Mouse (Mus musculus) hindbrain, embryonic 14.5 days (tissue): ENCODE results near the gene Rara. TPM values are rescaled to one million over a fixed set of nuclear protein-coding genes. Genes with fewer than 3 reads are reported as not detected.

Experiments used
- ATAC-seq: fragments of 200-750 bp; cut with Nextera tagmentation; 2 replicates; pipeline ENCODE4 v1.8.0; 2017; ENCODE audit warnings: moderate number of reproducible peaks, mild to moderate bottlenecking, moderate TSS enrichment, moderate library complexity; ENCODE audit not compliant: low FRiP score
- DNase-seq: peaks from one replicate; pipeline ENCODE4 v3.0.0-alpha.2; 2015; ENCODE audit warnings: low spot score
- H3K27ac ChIP-seq: fragments of 300-500 bp; sonication (generic); 2 replicates; pipeline ENCODE4 v1.5.1; 2014; ENCODE audit warnings: mild to moderate bottlenecking, moderate library complexity
- H3K27me3 ChIP-seq: fragments of 300-500 bp; sonication (generic); 2 replicates; pipeline ENCODE4 v1.6.1; 2014; ENCODE audit warnings: mild to moderate bottlenecking, low read length, mixed read lengths; ENCODE audit not compliant: control insufficient read depth, insufficient read depth
- H3K36me3 ChIP-seq: fragments of 300-500 bp; sonication (generic); replicated peaks from 2 replicates; pipeline ENCODE4 v1.6.1; 2014; ENCODE audit not compliant: control insufficient read depth, insufficient read depth
- H3K4me1 ChIP-seq: fragments of 300-500 bp; sonication (generic); replicated peaks from 2 replicates; pipeline ENCODE4 v1.6.1; 2014; ENCODE audit warnings: antibody characterized with exemption, low read length, mixed read lengths; ENCODE audit not compliant: control insufficient read depth, insufficient read depth
- H3K4me2 ChIP-seq: fragments of 300-500 bp; sonication (generic); replicated peaks from 2 replicates; pipeline ENCODE4 v1.6.1; 2014; ENCODE audit warnings: mild to moderate bottlenecking, moderate library complexity
- H3K4me3 ChIP-seq: fragments of 300-500 bp; sonication (generic); replicated peaks from 2 replicates; pipeline ENCODE4 v1.5.1; 2014; ENCODE audit warnings: mild to moderate bottlenecking, low read length
- H3K9ac ChIP-seq: fragments of 300-500 bp; sonication (generic); 2 replicates; pipeline ENCODE4 v1.6.1; 2014
- H3K9me3 ChIP-seq: fragments of 300-500 bp; sonication (generic); 2 replicates; pipeline ENCODE4 v1.6.1; 2016; ENCODE audit warnings: low read length; ENCODE audit not compliant: control insufficient read depth
- WGBS: fragments of 180-500 bp; shearing (Covaris S2); extraction: QIAGEN DNeasy Blood & Tissue Kit; methylation state at CpG from one replicate; pipeline ENCODE4 v1.1.7; 2014; 5-methylcytosine and 5-hydroxymethylcytosine counted together
- polyA plus RNA-seq: library from polyadenylated mRNA; unstranded; fragments of >200 nt; fragmentation: Nextera tagmentation; extraction: Ambion mirVana; gene quantifications from 2 replicates; pipeline ENCODE4 v1.2.1, GENCODE M21; 2014

The Rara gene
- polyA plus RNA-seq, 1 experiment from 2014 or later: 18.7 TPM

- Histone ChIP-seq H3K4me1 (peaks cover 17% of the 10 kb centered on the region), H3K9me3 (no peaks in the 10 kb centered on the region), H3K4me2 (no peak overlapping the region), H3K36me3 (peaks cover 35% of the 10 kb centered on the region), H3K4me3 (no peak overlapping the region), H3K9ac (no peak overlapping the region), H3K27me3 (no peaks in the 10 kb centered on the region), H3K27ac (no peak overlapping the region)
- DNase-seq (peak; percentile 85), ATAC-seq (no peak)
- 44% methylated on average over 5 of the region's 5 CpGs for WGBS
These were observed 47.5 kb downstream of the Rara start for GRCm38 (mm10) chr11:98974871-98975719.

GRCm38 (mm10) chr11:98978526-98979148, 51.0 kb downstream of the Rara start:
- ATAC-seq: no peak

GRCm38 (mm10) chr11:98979356-98979755, 51.7 kb downstream of the Rara start:
- Histone ChIP-seq H3K27me3 (no peaks in the 10 kb centered on the region), H3K4me3 (no peak overlapping the region), H3K9me3 (no peaks in the 10 kb centered on the region), H3K36me3 (no peaks in the 10 kb centered on the region), H3K4me1 (peaks cover 5% of the 10 kb centered on the region; the same call in 1 of the 2 replicates), H3K27ac (no peak overlapping the region), H3K9ac (no peak overlapping the region), H3K4me2 (no peak overlapping the region)
- WGBS: 74% methylated on average over 4 of the region's 5 CpGs
- ATAC-seq (no peak), DNase-seq (no peak)

More at GRCm38 (mm10) chr11:98978526-98979148, 51.0 kb downstream of the Rara start:
- Histone ChIP-seq H3K4me2 (no peak overlapping the region), H3K4me3 (no peak overlapping the region), H3K27me3 (no peaks in the 10 kb centered on the region), H3K27ac (no peak overlapping the region), H3K9ac (no peak overlapping the region), H3K9me3 (no peaks in the 10 kb centered on the region), H3K36me3 (peaks cover 2% of the 10 kb centered on the region; the same call in 1 of the 2 replicates), H3K4me1 (peaks cover 5% of the 10 kb centered on the region; the same call in 1 of the 2 replicates)
- no peak for DNase-seq
- WGBS: 54% methylated on average over 15 of the region's 15 CpGs

GRCm38 (mm10) chr11:98981289-98981996, 53.8 kb downstream of the Rara start:
- 29% methylated on average over 20 of the region's 20 CpGs for WGBS
- no peak for DNase-seq
- peak overlapping the region; percentile 60 for H3K4me3 ChIP-seq
- peaks cover 5% of the 10 kb centered on the region; the same call in 1 of the 2 replicates for H3K4me1 ChIP-seq
- H3K9me3 ChIP-seq: no peaks in the 10 kb centered on the region
- H3K4me2 ChIP-seq: peak overlapping the region; percentile 69
- peak; percentile 42; the same call in 1 of the 2 replicates for ATAC-seq
- peak overlapping the region; percentile 95 for H3K27ac ChIP-seq
- no peaks in the 10 kb centered on the region for H3K36me3 ChIP-seq
- no peaks in the 10 kb centered on the region for H3K27me3 ChIP-seq
- H3K9ac ChIP-seq: peak overlapping the region; percentile 78

- Histone ChIP-seq H3K4me1 (peaks cover 5% of the 10 kb centered on the region; the same call in 1 of the 2 replicates), H3K4me3 (peak overlapping the region; percentile 60), H3K4me2 (peak overlapping the region; percentile 69), H3K36me3 (no peaks in the 10 kb centered on the region), H3K9me3 (no peaks in the 10 kb centered on the region), H3K27me3 (no peaks in the 10 kb centered on the region), H3K27ac (peak overlapping the region; percentile 95), H3K9ac (peak overlapping the region; percentile 78)
- ATAC-seq (peak; percentile 84), DNase-seq (peak; percentile 78)
- WGBS: under 1% methylated on average over 94 of the region's 94 CpGs
These were observed 54.6 kb downstream of the Rara start for GRCm38 (mm10) chr11:98981997-98982772.

GRCm38 (mm10) chr11:98982773-98983133, 55.1 kb downstream of the Rara start, which contains the start of gene Gjd3:
Gjd3 (minus strand) TSS chr11:98983016.
- Histone ChIP-seq H3K27me3 (no peaks in the 10 kb centered on the region), H3K9me3 (no peaks in the 10 kb centered on the region), H3K9ac (peak within 1 kb of the TSS; percentile 78), H3K36me3 (no peaks in the 10 kb centered on the region), H3K4me1 (peaks cover 5% of the 10 kb centered on the region; the same call in 1 of the 2 replicates), H3K4me2 (peak within 1 kb of the TSS; percentile 69), H3K27ac (peak within 1 kb of the TSS; percentile 95), H3K4me3 (peak within 1 kb of the TSS; percentile 60)
- DNase-seq: no peak
- ATAC-seq: no peak
- 2% methylated on average over 28 of the region's 28 CpGs for WGBS

- 37% methylated on average over 8 of the region's 8 CpGs for WGBS
- Histone ChIP-seq H3K9me3 (no peaks in the 10 kb centered on the region), H3K27ac (no peak overlapping the region), H3K9ac (peak overlapping the region; percentile 78), H3K4me2 (peak overlapping the region; percentile 69), H3K4me3 (peak overlapping the region; percentile 60; the same call in 1 of the 2 replicates), H3K27me3 (no peaks in the 10 kb centered on the region), H3K36me3 (no peaks in the 10 kb centered on the region), H3K4me1 (peaks cover 5% of the 10 kb centered on the region; the same call in 1 of the 2 replicates)
- ATAC-seq: no peak
- DNase-seq: no peak
These were observed 55.9 kb downstream of the Rara start for GRCm38 (mm10) chr11:98983551-98983950.

- 95% methylated on average over 7 of the region's 7 CpGs for WGBS
- ATAC-seq (no peak), DNase-seq (no peak)
- Histone ChIP-seq H3K4me2 (no peak overlapping the region), H3K36me3 (no peaks in the 10 kb centered on the region), H3K27me3 (no peaks in the 10 kb centered on the region), H3K9ac (no peak overlapping the region), H3K4me1 (peaks cover 5% of the 10 kb centered on the region; the same call in 1 of the 2 replicates), H3K27ac (no peak overlapping the region), H3K4me3 (no peak overlapping the region), H3K9me3 (no peaks in the 10 kb centered on the region)
These were observed 57.9 kb downstream of the Rara start for GRCm38 (mm10) chr11:98985542-98985941.
